Mouse (Mus musculus) kidney, embryonic 16.5 days (tissue): ENCODE measurements around the gene Ldlr. TPM values are rescaled to one million over a fixed set of nuclear protein-coding genes. Genes with fewer than 3 reads are reported as not detected.
A peak's percentile ranks its signal among the peaks of the same experiment; 100 is the strongest.
"Not testable (repeated sequence)": the region's sequence is repeated elsewhere in the genome, so short reads cannot be mapped to it uniquely, and the experiment has no call there.

ENCODE experiments used
- ATAC-seq: fragments of 200-750 bp; cut with Nextera tagmentation; 2 replicates; pipeline ENCODE4 v1.8.0; 2017; ENCODE audit warnings: moderate TSS enrichment; ENCODE audit not compliant: low FRiP score, low TSS enrichment
- H3K27ac ChIP-seq: fragments of 300-500 bp; sonication (generic); 2 replicates; pipeline ENCODE4 v1.5.1; 2014; ENCODE audit warnings: low read length
- H3K27me3 ChIP-seq: fragments of 300-500 bp; sonication (generic); 2 replicates; pipeline ENCODE4 v1.6.1; 2014; ENCODE audit warnings: low read length, control low read depth, mixed read lengths; ENCODE audit not compliant: insufficient read depth
- H3K36me3 ChIP-seq: fragments of 300-500 bp; sonication (generic); 2 replicates; pipeline ENCODE4 v1.6.1; 2014; ENCODE audit warnings: low read length, control low read depth, mixed read lengths; ENCODE audit not compliant: insufficient read depth
- H3K4me1 ChIP-seq: fragments of 300-500 bp; sonication (generic); 2 replicates; pipeline ENCODE4 v1.6.1; 2014; ENCODE audit warnings: low read length, control low read depth, mixed read lengths; ENCODE audit not compliant: insufficient read depth
- H3K4me2 ChIP-seq: fragments of 300-500 bp; sonication (generic); replicated peaks from 2 replicates; pipeline ENCODE4 v1.6.1; 2014; ENCODE audit warnings: low read depth, low read length
- H3K4me3 ChIP-seq: fragments of 300-500 bp; sonication (generic); 2 replicates; pipeline ENCODE4 v1.5.1; 2014; ENCODE audit warnings: mild to moderate bottlenecking, low read length
- H3K9ac ChIP-seq: fragments of 300-500 bp; sonication (generic); replicated peaks from 2 replicates; pipeline ENCODE4 v1.6.1; 2014; ENCODE audit warnings: low read length
- H3K9me3 ChIP-seq: fragments of 300-500 bp; sonication (generic); 2 replicates; pipeline ENCODE4 v1.6.1; 2016; ENCODE audit warnings: low read length, control low read depth
- WGBS: fragments of 180-500 bp; shearing (Covaris S2); extraction: QIAGEN DNeasy Blood & Tissue Kit; methylation state at CpG from one replicate; pipeline ENCODE4 v1.1.7; 2014; 5-methylcytosine and 5-hydroxymethylcytosine counted together
- polyA plus RNA-seq: library from polyadenylated mRNA; unstranded; fragments of >200 nt; fragmentation: Nextera tagmentation; extraction: Ambion mirVana; gene quantifications from 2 replicates; pipeline ENCODE4 v1.2.1, GENCODE M21; 2015

Gene Ldlr
- polyA plus RNA-seq, 1 experiment from 2014 or later: 30.6 TPM

GRCm38 (mm10) chr9:21695229-21695792, 28.0 kb upstream of the Ldlr start:
- no peaks in the 10 kb centered on the region for H3K27me3 ChIP-seq
- no peaks in the 10 kb centered on the region for H3K4me1 ChIP-seq
- WGBS: 88% methylated on average over 5 of the region's 5 CpGs
- H3K27ac ChIP-seq: no peak overlapping the region
- no peaks in the 10 kb centered on the region for H3K9me3 ChIP-seq
- ATAC-seq: no peak
- H3K36me3 ChIP-seq: peaks cover 58% of the 10 kb centered on the region
- no peak overlapping the region for H3K4me3 ChIP-seq
- no peak overlapping the region for H3K9ac ChIP-seq
- no peak overlapping the region for H3K4me2 ChIP-seq

- Histone ChIP-seq H3K4me1 (no peaks in the 10 kb centered on the region), H3K4me2 (no peak overlapping the region), H3K27me3 (no peaks in the 10 kb centered on the region), H3K9me3 (no peaks in the 10 kb centered on the region), H3K36me3 (peaks cover 66% of the 10 kb centered on the region), H3K9ac (no peak overlapping the region), H3K27ac (no peak overlapping the region), H3K4me3 (no peak overlapping the region)
- ATAC-seq: no peak
- WGBS: 78% methylated on average over 6 of the region's 6 CpGs
Measured at GRCm38 (mm10) chr9:21697121-21697520, 26.2 kb upstream of the Ldlr start.

GRCm38 (mm10) chr9:21699280-21699679, 24.0 kb upstream of the Ldlr start:
- ATAC-seq, H3K27me3 ChIP-seq, H3K9me3 ChIP-seq, H3K9ac ChIP-seq, H3K4me2 ChIP-seq, H3K27ac ChIP-seq, H3K4me3 ChIP-seq, H3K4me1 ChIP-seq: not testable (repeated sequence)
- WGBS: 88% methylated on average over 6 of the region's 6 CpGs
- H3K36me3 ChIP-seq: peaks cover 68% of the 10 kb centered on the region

GRCm38 (mm10) chr9:21701091-21701490, 22.2 kb upstream of the Ldlr start:
- no peak for ATAC-seq
- Histone ChIP-seq H3K27me3 (no peaks in the 10 kb centered on the region), H3K9ac (no peak overlapping the region), H3K4me1 (no peaks in the 10 kb centered on the region), H3K4me3 (no peak overlapping the region), H3K9me3 (no peaks in the 10 kb centered on the region), H3K27ac (no peak overlapping the region), H3K4me2 (no peak overlapping the region), H3K36me3 (peaks cover 77% of the 10 kb centered on the region)
- WGBS: 94% methylated on average over 14 of the region's 14 CpGs

GRCm38 (mm10) chr9:21703494-21703893, 19.8 kb upstream of the Ldlr start:
- WGBS: 95% methylated on average over 7 of the region's 7 CpGs
- no peak overlapping the region for H3K9ac ChIP-seq
- H3K36me3 ChIP-seq: peaks cover 73% of the 10 kb centered on the region
- 0 out of 2 replicates have a peak, but pooled peaks cover 4% of the 10 kb centered on the region for H3K9me3 ChIP-seq
- H3K27me3 ChIP-seq: no peaks in the 10 kb centered on the region
- H3K4me2 ChIP-seq: no peak overlapping the region
- no peak overlapping the region for H3K4me3 ChIP-seq
- no peaks in the 10 kb centered on the region for H3K4me1 ChIP-seq
- H3K27ac ChIP-seq: no peak overlapping the region
- no peak for ATAC-seq

- H3K27ac ChIP-seq: no peak overlapping the region
- no peaks in the 10 kb centered on the region for H3K4me1 ChIP-seq
- H3K9me3 ChIP-seq: 0 out of 2 replicates have a peak, but pooled peaks cover 4% of the 10 kb centered on the region
- H3K27me3 ChIP-seq: no peaks in the 10 kb centered on the region
- no peak for ATAC-seq
- no peak overlapping the region for H3K9ac ChIP-seq
- H3K36me3 ChIP-seq: peaks cover 51% of the 10 kb centered on the region
- 85% methylated on average over 4 of the region's 4 CpGs for WGBS
- no peak overlapping the region for H3K4me2 ChIP-seq
- no peak overlapping the region for H3K4me3 ChIP-seq
Measured at GRCm38 (mm10) chr9:21706085-21706484, 17.2 kb upstream of the Ldlr start.

- WGBS: 85% methylated on average over 8 of the region's 8 CpGs
- no peaks in the 10 kb centered on the region for H3K4me1 ChIP-seq
- no peak overlapping the region for H3K9ac ChIP-seq
- no peaks in the 10 kb centered on the region for H3K27me3 ChIP-seq
- no peak overlapping the region for H3K4me3 ChIP-seq
- H3K9me3 ChIP-seq: 0 out of 2 replicates have a peak, but pooled peaks cover 4% of the 10 kb centered on the region
- H3K4me2 ChIP-seq: no peak overlapping the region
- ATAC-seq: 0 out of 2 replicates have a peak, but pooled peaks have one; percentile 31
- peaks cover 46% of the 10 kb centered on the region for H3K36me3 ChIP-seq
- no peak overlapping the region for H3K27ac ChIP-seq
Measured at GRCm38 (mm10) chr9:21706586-21707265, 16.6 kb upstream of the Ldlr start.

- H3K36me3 ChIP-seq: peaks cover 25% of the 10 kb centered on the region
- 96% methylated on average over 3 of the region's 3 CpGs for WGBS
Measured at GRCm38 (mm10) chr9:21709340-21709739, 13.9 kb upstream of the Ldlr start.

GRCm38 (mm10) chr9:21715298-21715697, 8.0 kb upstream of the Ldlr start:
- Histone ChIP-seq H3K4me2 (no peak overlapping the region), H3K4me1 (no peaks in the 10 kb centered on the region), H3K4me3 (no peak overlapping the region), H3K36me3 (0 out of 2 replicates have a peak, but pooled peaks cover 2% of the 10 kb centered on the region), H3K9ac (no peak overlapping the region), H3K27ac (no peak overlapping the region), H3K9me3 (0 out of 2 replicates have a peak, but pooled peaks cover 2% of the 10 kb centered on the region), H3K27me3 (no peaks in the 10 kb centered on the region)
- 47% methylated on average over 4 of the region's 4 CpGs for WGBS
- ATAC-seq: peak; percentile 54; the same call in 1 of the 2 replicates

More at GRCm38 (mm10) chr9:21709340-21709739, 13.9 kb upstream of the Ldlr start:
- Histone ChIP-seq H3K27me3 (no peaks in the 10 kb centered on the region), H3K27ac (no peak overlapping the region), H3K4me1 (no peaks in the 10 kb centered on the region), H3K4me3 (no peak overlapping the region), H3K9ac (no peak overlapping the region), H3K4me2 (no peak overlapping the region), H3K9me3 (0 out of 2 replicates have a peak, but pooled peaks cover 4% of the 10 kb centered on the region)
- no peak for ATAC-seq

- H3K27ac ChIP-seq: no peak overlapping the region
- no peak overlapping the region for H3K9ac ChIP-seq
- no peaks in the 10 kb centered on the region for H3K27me3 ChIP-seq
- 0 out of 2 replicates have a peak, but pooled peaks cover 2% of the 10 kb centered on the region for H3K9me3 ChIP-seq
- no peak overlapping the region for H3K4me2 ChIP-seq
- no peak for ATAC-seq
- 78% methylated on average over 2 of the region's 2 CpGs for WGBS
- H3K36me3 ChIP-seq: 0 out of 2 replicates have a peak, but pooled peaks cover 2% of the 10 kb centered on the region
- H3K4me3 ChIP-seq: no peak overlapping the region
- H3K4me1 ChIP-seq: peaks cover 5% of the 10 kb centered on the region; the same call in 1 of the 2 replicates
Measured at GRCm38 (mm10) chr9:21717015-21717414, 6.3 kb upstream of the Ldlr start.
